Mouse (Mus musculus): Measurements from ENCODE around the gene Ecm1.
"Not testable (repeated sequence)": the region's sequence is repeated elsewhere in the genome, so short reads cannot be mapped to it uniquely, and the experiment has no call there.

Ecm1 gene

GRCm38 (mm10) chr3:95726696-95727358, 12.5 kb downstream of the Ecm1 start:
- DNase-seq (ENCODE audit: low spot score) = no peak

- DNase-seq (ENCODE audit: low spot score) = no peak
Measured at GRCm38 (mm10) chr3:95725863-95726262, 13.5 kb downstream of the Ecm1 start.

- DNase-seq (ENCODE audit: low spot score) = no peak
Measured at GRCm38 (mm10) chr3:95722386-95722785, 17.0 kb downstream of the Ecm1 start.

GRCm38 (mm10) chr3:95718153-95718552, 21.2 kb downstream of the Ecm1 start:
- no peak for DNase-seq (ENCODE audit: low spot score)

GRCm38 (mm10) chr3:95716075-95716474, 23.3 kb downstream of the Ecm1 start:
- no peak for DNase-seq (ENCODE audit: low spot score)

GRCm38 (mm10) chr3:95709967-95710366, 29.4 kb downstream of the Ecm1 start:
- no peak for DNase-seq (ENCODE audit: low spot score)

GRCm38 (mm10) chr3:95709044-95709443, 30.3 kb downstream of the Ecm1 start:
- no peak for DNase-seq (ENCODE audit: low spot score)

- no peak for DNase-seq (ENCODE audit: low spot score)
Measured at GRCm38 (mm10) chr3:95707497-95707896, 31.9 kb downstream of the Ecm1 start.

GRCm38 (mm10) chr3:95706273-95706672, 33.1 kb downstream of the Ecm1 start:
- no peak for DNase-seq (ENCODE audit: low spot score)

GRCm38 (mm10) chr3:95704612-95705011, 34.8 kb downstream of the Ecm1 start:
- no peak for DNase-seq (ENCODE audit: low spot score)

- DNase-seq (ENCODE audit: low spot score) = no peak
Measured at GRCm38 (mm10) chr3:95703276-95703675, 36.1 kb downstream of the Ecm1 start.

- no peak for DNase-seq (ENCODE audit: low spot score)
Measured at GRCm38 (mm10) chr3:95701877-95702540, 37.4 kb downstream of the Ecm1 start.

GRCm38 (mm10) chr3:95701085-95701484, 38.3 kb downstream of the Ecm1 start:
- DNase-seq (ENCODE audit: low spot score) = no peak

GRCm38 (mm10) chr3:95700233-95700681, 39.1 kb downstream of the Ecm1 start:
- no peak for DNase-seq (ENCODE audit: low spot score)

- no peak for DNase-seq (ENCODE audit: low spot score)
Measured at GRCm38 (mm10) chr3:95698286-95698685, 41.1 kb downstream of the Ecm1 start.

GRCm38 (mm10) chr3:95696360-95696759, 43.0 kb downstream of the Ecm1 start:
- DNase-seq (ENCODE audit: low spot score) = no peak

- DNase-seq (ENCODE audit: low spot score) = no peak
Measured at GRCm38 (mm10) chr3:95695796-95696195, 43.6 kb downstream of the Ecm1 start.

- DNase-seq (ENCODE audit: low spot score) = no peak
Measured at GRCm38 (mm10) chr3:95694808-95695703, 44.3 kb downstream of the Ecm1 start.

GRCm38 (mm10) chr3:95693821-95694807, 45.3 kb downstream of the Ecm1 start:
- no peak for DNase-seq (ENCODE audit: low spot score)

- no peak for DNase-seq (ENCODE audit: low spot score)
Measured at GRCm38 (mm10) chr3:95692677-95693076, 46.7 kb downstream of the Ecm1 start.

GRCm38 (mm10) chr3:95690552-95690951, 48.8 kb downstream of the Ecm1 start:
- not testable (repeated sequence) for DNase-seq (ENCODE audit: low spot score)

Measured in layer of hippocampus, adult 9-10 months (tissue).